Mouse (Mus musculus): ENCODE results near the gene Ggcx. TPM values are rescaled to one million over a fixed set of nuclear protein-coding genes. Genes with fewer than 3 reads are reported as not detected.
A peak's percentile ranks its signal among the peaks of the same experiment; 100 is the strongest.

Gene Ggcx
- polyA plus RNA-seq, 1 experiment from 2014 or later: 31.7 TPM

- Histone ChIP-seq H3K27ac (ENCODE audit: low read length) (peak overlapping the region; percentile 100), H3K4me3 (ENCODE audit: low read depth, low read length) (peak overlapping the region; percentile 85), H3K27me3 (ENCODE audit: control insufficient read depth, insufficient read depth, low read depth, low read length) (no peaks in the 10 kb centered on the region), H3K36me3 (ENCODE audit: control insufficient read depth, insufficient read depth) (peaks cover 13% of the 10 kb centered on the region), H3K9me3 (replicated peaks; ENCODE audit: control insufficient read depth, low read length) (no peaks in the 10 kb centered on the region), H3K4me1 (ENCODE audit: control insufficient read depth, low read depth, low read length) (peaks cover 35% of the 10 kb centered on the region), H3K9ac (ENCODE audit: low read depth, low read length) (peak overlapping the region; percentile 95), H3K4me2 (ENCODE audit: low read depth, low read length) (peak overlapping the region; percentile 86)
- 4% methylated on average over 11 of the region's 12 CpGs for WGBS (ENCODE audit: insufficient replicate concordance)
- peak; percentile 61 for ATAC-seq (ENCODE audit: low read depth)
Measured at GRCm38 (mm10) chr6:72390795-72391521, 23.1 kb upstream of the Ggcx start.

- H3K27me3 ChIP-seq (ENCODE audit: control insufficient read depth, insufficient read depth, low read depth, low read length): no peaks in the 10 kb centered on the region
- no peak overlapping the region for H3K9ac ChIP-seq (ENCODE audit: low read depth, low read length)
- peaks cover 33% of the 10 kb centered on the region for H3K4me1 ChIP-seq (ENCODE audit: control insufficient read depth, low read depth, low read length)
- no peak overlapping the region for H3K4me3 ChIP-seq (ENCODE audit: low read depth, low read length)
- H3K9me3 ChIP-seq (replicated peaks; ENCODE audit: control insufficient read depth, low read length): no peaks in the 10 kb centered on the region
- no peak overlapping the region for H3K27ac ChIP-seq (ENCODE audit: low read length)
- ATAC-seq (ENCODE audit: low read depth): no peak
- peak overlapping the region; percentile 86 for H3K4me2 ChIP-seq (ENCODE audit: low read depth, low read length)
- WGBS (ENCODE audit: insufficient replicate concordance): 85% methylated on average over 5 of the region's 5 CpGs
- peaks cover 8% of the 10 kb centered on the region for H3K36me3 ChIP-seq (ENCODE audit: control insufficient read depth, insufficient read depth)
Measured at GRCm38 (mm10) chr6:72392341-72392740, 21.8 kb upstream of the Ggcx start.

GRCm38 (mm10) chr6:72396837-72397251 is 17.3 kb upstream of the Ggcx start:
- H3K9me3 ChIP-seq (replicated peaks; ENCODE audit: control insufficient read depth, low read length): no peaks in the 10 kb centered on the region
- WGBS (ENCODE audit: insufficient replicate concordance): 65% methylated on average over 10 of the region's 10 CpGs
- no peak overlapping the region for H3K9ac ChIP-seq (ENCODE audit: low read depth, low read length)
- H3K27me3 ChIP-seq (ENCODE audit: control insufficient read depth, insufficient read depth, low read depth, low read length): no peaks in the 10 kb centered on the region
- ATAC-seq (ENCODE audit: low read depth): peak; percentile 38; the same call in 1 of the 2 replicates
- H3K4me2 ChIP-seq (ENCODE audit: low read depth, low read length): no peak overlapping the region
- peaks cover 11% of the 10 kb centered on the region for H3K4me1 ChIP-seq (ENCODE audit: control insufficient read depth, low read depth, low read length)
- no peak overlapping the region for H3K4me3 ChIP-seq (ENCODE audit: low read depth, low read length)
- no peaks in the 10 kb centered on the region; the same call in 1 of the 2 replicates for H3K36me3 ChIP-seq (ENCODE audit: control insufficient read depth, insufficient read depth)
- H3K27ac ChIP-seq (ENCODE audit: low read length): peak overlapping the region; percentile 8

- Histone ChIP-seq H3K27ac (ENCODE audit: low read length) (no peak overlapping the region), H3K9ac (ENCODE audit: low read depth, low read length) (no peak overlapping the region), H3K36me3 (ENCODE audit: control insufficient read depth, insufficient read depth) (no peaks in the 10 kb centered on the region), H3K9me3 (replicated peaks; ENCODE audit: control insufficient read depth, low read length) (no peaks in the 10 kb centered on the region), H3K4me2 (ENCODE audit: low read depth, low read length) (no peak overlapping the region), H3K4me1 (ENCODE audit: control insufficient read depth, low read depth, low read length) (peaks cover 4% of the 10 kb centered on the region), H3K27me3 (ENCODE audit: control insufficient read depth, insufficient read depth, low read depth, low read length) (no peaks in the 10 kb centered on the region), H3K4me3 (ENCODE audit: low read depth, low read length) (no peak overlapping the region)
- WGBS (ENCODE audit: insufficient replicate concordance): 64% methylated on average over 2 of the region's 2 CpGs
- no peak for ATAC-seq (ENCODE audit: low read depth)
Measured at GRCm38 (mm10) chr6:72399967-72400366, 14.1 kb upstream of the Ggcx start.

GRCm38 (mm10) chr6:72401875-72402274 is 12.2 kb upstream of the Ggcx start:
- Histone ChIP-seq H3K9me3 (replicated peaks; ENCODE audit: control insufficient read depth, low read length) (no peaks in the 10 kb centered on the region), H3K9ac (ENCODE audit: low read depth, low read length) (no peak overlapping the region), H3K4me3 (ENCODE audit: low read depth, low read length) (no peak overlapping the region), H3K4me2 (ENCODE audit: low read depth, low read length) (no peak overlapping the region), H3K36me3 (ENCODE audit: control insufficient read depth, insufficient read depth) (no peaks in the 10 kb centered on the region), H3K27me3 (ENCODE audit: control insufficient read depth, insufficient read depth, low read depth, low read length) (no peaks in the 10 kb centered on the region), H3K4me1 (ENCODE audit: control insufficient read depth, low read depth, low read length) (peaks cover 4% of the 10 kb centered on the region), H3K27ac (ENCODE audit: low read length) (no peak overlapping the region)
- WGBS (ENCODE audit: insufficient replicate concordance): 17% methylated on average over 7 of the region's 7 CpGs
- ATAC-seq (ENCODE audit: low read depth): peak; percentile 30; the same call in 1 of the 2 replicates

GRCm38 (mm10) chr6:72405356-72405755 is 8.8 kb upstream of the Ggcx start:
- Histone ChIP-seq H3K27ac (ENCODE audit: low read length) (no peak overlapping the region), H3K9me3 (replicated peaks; ENCODE audit: control insufficient read depth, low read length) (no peaks in the 10 kb centered on the region), H3K4me2 (ENCODE audit: low read depth, low read length) (no peak overlapping the region), H3K36me3 (ENCODE audit: control insufficient read depth, insufficient read depth) (no peaks in the 10 kb centered on the region), H3K4me1 (ENCODE audit: control insufficient read depth, low read depth, low read length) (peaks cover 4% of the 10 kb centered on the region; the same call in 1 of the 2 replicates), H3K9ac (ENCODE audit: low read depth, low read length) (no peak overlapping the region), H3K27me3 (ENCODE audit: control insufficient read depth, insufficient read depth, low read depth, low read length) (no peaks in the 10 kb centered on the region), H3K4me3 (ENCODE audit: low read depth, low read length) (no peak overlapping the region)
- WGBS (ENCODE audit: insufficient replicate concordance): 70% methylated on average over 7 of the region's 7 CpGs
- ATAC-seq (ENCODE audit: low read depth): no peak

- WGBS (ENCODE audit: insufficient replicate concordance): under 1% methylated on average over 5 of the region's 5 CpGs
- ATAC-seq (ENCODE audit: low read depth): peak; percentile 80
- H3K27me3 ChIP-seq (ENCODE audit: control insufficient read depth, insufficient read depth, low read depth, low read length): no peaks in the 10 kb centered on the region
- H3K4me1 ChIP-seq (ENCODE audit: control insufficient read depth, low read depth, low read length): peaks cover 3% of the 10 kb centered on the region; the same call in 1 of the 2 replicates
- H3K36me3 ChIP-seq (ENCODE audit: control insufficient read depth, insufficient read depth): no peaks in the 10 kb centered on the region
- H3K27ac ChIP-seq (ENCODE audit: low read length): no peak overlapping the region
- no peak overlapping the region for H3K9ac ChIP-seq (ENCODE audit: low read depth, low read length)
- no peaks in the 10 kb centered on the region for H3K9me3 ChIP-seq (replicated peaks; ENCODE audit: control insufficient read depth, low read length)
- no peak overlapping the region for H3K4me3 ChIP-seq (ENCODE audit: low read depth, low read length)
- no peak overlapping the region for H3K4me2 ChIP-seq (ENCODE audit: low read depth, low read length)
Measured at GRCm38 (mm10) chr6:72407119-72407518, 7.0 kb upstream of the Ggcx start.

- no peak for ATAC-seq (ENCODE audit: low read depth)
- Histone ChIP-seq H3K4me2 (ENCODE audit: low read depth, low read length) (no peak overlapping the region), H3K4me3 (ENCODE audit: low read depth, low read length) (no peak overlapping the region), H3K9me3 (replicated peaks; ENCODE audit: control insufficient read depth, low read length) (no peaks in the 10 kb centered on the region), H3K36me3 (ENCODE audit: control insufficient read depth, insufficient read depth) (no peaks in the 10 kb centered on the region), H3K27me3 (ENCODE audit: control insufficient read depth, insufficient read depth, low read depth, low read length) (no peaks in the 10 kb centered on the region), H3K9ac (ENCODE audit: low read depth, low read length) (no peak overlapping the region), H3K4me1 (ENCODE audit: control insufficient read depth, low read depth, low read length) (peaks cover 9% of the 10 kb centered on the region), H3K27ac (ENCODE audit: low read length) (no peak overlapping the region)
- 11% methylated on average over 3 of the region's 3 CpGs for WGBS (ENCODE audit: insufficient replicate concordance)
Measured at GRCm38 (mm10) chr6:72409567-72409966, 4.5 kb upstream of the Ggcx start.

- no peak overlapping the region for H3K4me2 ChIP-seq (ENCODE audit: low read depth, low read length)
- no peak overlapping the region for H3K9ac ChIP-seq (ENCODE audit: low read depth, low read length)
- peaks cover 12% of the 10 kb centered on the region for H3K4me1 ChIP-seq (ENCODE audit: control insufficient read depth, low read depth, low read length)
- no peaks in the 10 kb centered on the region for H3K36me3 ChIP-seq (ENCODE audit: control insufficient read depth, insufficient read depth)
- H3K9me3 ChIP-seq (replicated peaks; ENCODE audit: control insufficient read depth, low read length): no peaks in the 10 kb centered on the region
- 16% methylated on average over 1 of the region's 1 CpGs for WGBS (ENCODE audit: insufficient replicate concordance)
- no peaks in the 10 kb centered on the region for H3K27me3 ChIP-seq (ENCODE audit: control insufficient read depth, insufficient read depth, low read depth, low read length)
- no peak for ATAC-seq (ENCODE audit: low read depth)
- H3K4me3 ChIP-seq (ENCODE audit: low read depth, low read length): no peak overlapping the region
- H3K27ac ChIP-seq (ENCODE audit: low read length): no peak overlapping the region
Measured at GRCm38 (mm10) chr6:72410003-72410402, 4.1 kb upstream of the Ggcx start.
